Mouse (Mus musculus): ENCODE measurements around the gene Ecsit. TPM values are rescaled to one million over a fixed set of nuclear protein-coding genes. Genes with fewer than 3 reads are reported as not detected.

Ecsit gene
- polyA plus RNA-seq, 1 experiment = 72.6 TPM

GRCm38 (mm10) chr9:22035300-22036044, 49.8 kb downstream of the Ecsit start:
- H3K4me1 ChIP-seq (ENCODE audit: control insufficient read depth, insufficient read depth, low read length) = peaks cover 3% of the 10 kb centered on the region
- H3K36me3 ChIP-seq (ENCODE audit: control insufficient read depth, insufficient read depth, low read length) = no peaks in the 10 kb centered on the region
- H3K4me3 ChIP-seq (ENCODE audit: control insufficient read depth, low read depth, low read length) = no peak overlapping the region
- no peak overlapping the region for H3K27ac ChIP-seq (ENCODE audit: control insufficient read depth, insufficient read depth, low read depth, low read length)
- no peaks in the 10 kb centered on the region for H3K27me3 ChIP-seq (ENCODE audit: control insufficient read depth, insufficient read depth, low read length)
- TF ChIP-seq POLR2A (IDR thresholded peaks at IDR 0.05; ENCODE audit: control insufficient read depth, low read depth, low read length) (no peak), CTCF (IDR thresholded peaks at IDR 0.05; ENCODE audit: control insufficient read depth, insufficient read depth, insufficient replicate concordance, low read depth, low read length) (no peak)

- Histone ChIP-seq H3K4me1 (ENCODE audit: control insufficient read depth, insufficient read depth, low read length) (peaks cover 2% of the 10 kb centered on the region; the same call in 1 of the 2 replicates), H3K27ac (ENCODE audit: control insufficient read depth, insufficient read depth, low read depth, low read length) (no peak overlapping the region), H3K27me3 (ENCODE audit: control insufficient read depth, insufficient read depth, low read length) (no peaks in the 10 kb centered on the region), H3K4me3 (ENCODE audit: control insufficient read depth, low read depth, low read length) (no peak overlapping the region), H3K36me3 (ENCODE audit: control insufficient read depth, insufficient read depth, low read length) (no peaks in the 10 kb centered on the region)
- no peak for TF ChIP-seq CTCF (IDR thresholded peaks at IDR 0.05; ENCODE audit: control insufficient read depth, insufficient read depth, insufficient replicate concordance, low read depth, low read length)
- no peak for TF ChIP-seq POLR2A (IDR thresholded peaks at IDR 0.05; ENCODE audit: control insufficient read depth, low read depth, low read length)
These were observed 54.9 kb downstream of the Ecsit start for GRCm38 (mm10) chr9:22030386-22030785.

GRCm38 (mm10) chr9:22028467-22028866, 56.8 kb downstream of the Ecsit start:
- H3K27ac ChIP-seq (ENCODE audit: control insufficient read depth, insufficient read depth, low read depth, low read length) = no peak overlapping the region
- no peak for TF ChIP-seq POLR2A (IDR thresholded peaks at IDR 0.05; ENCODE audit: control insufficient read depth, low read depth, low read length)
- TF ChIP-seq CTCF (IDR thresholded peaks at IDR 0.05; ENCODE audit: control insufficient read depth, insufficient read depth, insufficient replicate concordance, low read depth, low read length) = no peak
- no peak overlapping the region for H3K4me3 ChIP-seq (ENCODE audit: control insufficient read depth, low read depth, low read length)
- no peaks in the 10 kb centered on the region for H3K36me3 ChIP-seq (ENCODE audit: control insufficient read depth, insufficient read depth, low read length)
- H3K27me3 ChIP-seq (ENCODE audit: control insufficient read depth, insufficient read depth, low read length) = no peaks in the 10 kb centered on the region
- no peaks in the 10 kb centered on the region for H3K4me1 ChIP-seq (ENCODE audit: control insufficient read depth, insufficient read depth, low read length)

GRCm38 (mm10) chr9:22024592-22024991, 60.6 kb downstream of the Ecsit start:
- no peaks in the 10 kb centered on the region for H3K4me1 ChIP-seq (ENCODE audit: control insufficient read depth, insufficient read depth, low read length)
- H3K4me3 ChIP-seq (ENCODE audit: control insufficient read depth, low read depth, low read length) = no peak overlapping the region
- H3K27ac ChIP-seq (ENCODE audit: control insufficient read depth, insufficient read depth, low read depth, low read length) = no peak overlapping the region
- no peaks in the 10 kb centered on the region for H3K36me3 ChIP-seq (ENCODE audit: control insufficient read depth, insufficient read depth, low read length)
- no peak for TF ChIP-seq CTCF (IDR thresholded peaks at IDR 0.05; ENCODE audit: control insufficient read depth, insufficient read depth, insufficient replicate concordance, low read depth, low read length)
- TF ChIP-seq POLR2A (IDR thresholded peaks at IDR 0.05; ENCODE audit: control insufficient read depth, low read depth, low read length) = no peak
- no peaks in the 10 kb centered on the region for H3K27me3 ChIP-seq (ENCODE audit: control insufficient read depth, insufficient read depth, low read length)

Other genes with a start within 250 kb of the Ecsit start
- gene Angptl8, start 249.9 kb downstream of the Ecsit start, polyA plus RNA-seq (2012; rRNA removed) = not detected in 2 replicates
- gene Dock6, start 232.8 kb downstream of the Ecsit start, polyA plus RNA-seq (2012; rRNA removed) = 41.5 and 46.0 TPM in 2 replicates
- gene Rab3d, start 167.2 kb downstream of the Ecsit start, polyA plus RNA-seq (2012; rRNA removed) = 21.2 and 22.7 TPM in 2 replicates
- gene Ccdc159, start 158.0 kb downstream of the Ecsit start, polyA plus RNA-seq (2012; rRNA removed) = 72.0 and 74.9 TPM in 2 replicates
- gene Tmem205, start 157.9 kb downstream of the Ecsit start, polyA plus RNA-seq (2012; rRNA removed) = 296 and 312 TPM in 2 replicates
- 33.3 and 39.3 TPM in 2 replicates for gene Plppr2, start 148.4 kb downstream of the Ecsit start, polyA plus RNA-seq (2012; rRNA removed)
- gene Swsap1, start 129.7 kb downstream of the Ecsit start, polyA plus RNA-seq (2012; rRNA removed) = 4.7 and 5.1 TPM in 2 replicates
- 1.5 and 1.9 TPM in 2 replicates for gene Epor, start 121.9 kb downstream of the Ecsit start, polyA plus RNA-seq (2012; rRNA removed)
- gene Rgl3, start 96.0 kb downstream of the Ecsit start, polyA plus RNA-seq (2012; rRNA removed) = 3.9 and 5.2 TPM in 2 replicates
- gene Ccdc151, start 82.8 kb downstream of the Ecsit start, polyA plus RNA-seq (2012; rRNA removed) = 38.5 and 46.0 TPM in 2 replicates
- gene Prkcsh, start 82.6 kb downstream of the Ecsit start, polyA plus RNA-seq (2012; rRNA removed) = 41.2 and 43.3 TPM in 2 replicates
- gene Elavl3, start 33.4 kb downstream of the Ecsit start, polyA plus RNA-seq (2012; rRNA removed) = 1.8 and 1.9 TPM in 2 replicates
- gene Gm49318, start 14.2 kb downstream of the Ecsit start, polyA plus RNA-seq (2012; rRNA removed) = not detected in 2 replicates
- 43.1 and 44.9 TPM in 2 replicates for gene Zfp653, start 14.1 kb downstream of the Ecsit start, polyA plus RNA-seq (2012; rRNA removed)
- gene Cnn1, start 13.8 kb upstream of the Ecsit start, polyA plus RNA-seq (2012; rRNA removed) = 5.8 and 22.3 TPM in 2 replicates
- gene Elof1, start 31.7 kb upstream of the Ecsit start, polyA plus RNA-seq (2012; rRNA removed) = 1,299 and 1,403 TPM in 2 replicates
- 8.2 and 10.7 TPM in 2 replicates for gene Acp5, start 50.3 kb upstream of the Ecsit start, polyA plus RNA-seq (2012; rRNA removed)
- 64.8 and 73.5 TPM in 2 replicates for gene Pigyl, start 71.4 kb upstream of the Ecsit start, polyA plus RNA-seq (2012; rRNA removed)
- gene Zfp872, start 102.7 kb upstream of the Ecsit start, polyA plus RNA-seq (2012; rRNA removed) = 0.05 and 0.16 TPM in 2 replicates
- 8.5 and 9.4 TPM in 2 replicates for gene Zfp809, start 140.3 kb upstream of the Ecsit start, polyA plus RNA-seq (2012; rRNA removed)
- 0.02 and 0.05 TPM in 2 replicates for gene Zfp599, start 174.5 kb upstream of the Ecsit start, polyA plus RNA-seq (2012; rRNA removed)
- 2.5 and 2.6 TPM in 2 replicates for gene Zfp810, start 222.2 kb upstream of the Ecsit start, polyA plus RNA-seq (2012; rRNA removed)

Data from testis, adult 2 months (tissue).